Mouse (Mus musculus) ZHBTc4 (cell line): Measurements from ENCODE around the gene 9030025P20Rik.
A peak's percentile ranks its signal among the peaks of the same experiment; 100 is the strongest.
"Not testable (repeated sequence)": the region's sequence is repeated elsewhere in the genome, so short reads cannot be mapped to it uniquely, and the experiment has no call there.

Experiments
- DNase-seq: peaks from one replicate; pipeline ENCODE4 v3.0.0-alpha.2; 2011; ENCODE audit warnings: low read depth, low spot score

Gene 9030025P20Rik

GRCm38 (mm10) chr17:14990116-14990702 lies 11.9 kb downstream of the 9030025P20Rik start:
- not testable (repeated sequence) for DNase-seq

GRCm38 (mm10) chr17:14992522-14993138 lies 14.4 kb downstream of the 9030025P20Rik start:
- DNase-seq: not testable (repeated sequence)

GRCm38 (mm10) chr17:14993139-14993832 lies 15.0 kb downstream of the 9030025P20Rik start:
- DNase-seq: not testable (repeated sequence)

GRCm38 (mm10) chr17:14994140-14994539 lies 15.9 kb downstream of the 9030025P20Rik start:
- not testable (repeated sequence) for DNase-seq

- not testable (repeated sequence) for DNase-seq
Observed at GRCm38 (mm10) chr17:15000047-15000446, 21.8 kb downstream of the 9030025P20Rik start.

- DNase-seq: not testable (repeated sequence)
Observed at GRCm38 (mm10) chr17:15009088-15009487, 30.8 kb downstream of the 9030025P20Rik start.

GRCm38 (mm10) chr17:15009706-15010413 lies 31.6 kb downstream of the 9030025P20Rik start, which contains the start of gene Gm3435:
Gm3435 (plus strand) TSS chr17:15010176.
- not testable (repeated sequence) for DNase-seq

DNA sequence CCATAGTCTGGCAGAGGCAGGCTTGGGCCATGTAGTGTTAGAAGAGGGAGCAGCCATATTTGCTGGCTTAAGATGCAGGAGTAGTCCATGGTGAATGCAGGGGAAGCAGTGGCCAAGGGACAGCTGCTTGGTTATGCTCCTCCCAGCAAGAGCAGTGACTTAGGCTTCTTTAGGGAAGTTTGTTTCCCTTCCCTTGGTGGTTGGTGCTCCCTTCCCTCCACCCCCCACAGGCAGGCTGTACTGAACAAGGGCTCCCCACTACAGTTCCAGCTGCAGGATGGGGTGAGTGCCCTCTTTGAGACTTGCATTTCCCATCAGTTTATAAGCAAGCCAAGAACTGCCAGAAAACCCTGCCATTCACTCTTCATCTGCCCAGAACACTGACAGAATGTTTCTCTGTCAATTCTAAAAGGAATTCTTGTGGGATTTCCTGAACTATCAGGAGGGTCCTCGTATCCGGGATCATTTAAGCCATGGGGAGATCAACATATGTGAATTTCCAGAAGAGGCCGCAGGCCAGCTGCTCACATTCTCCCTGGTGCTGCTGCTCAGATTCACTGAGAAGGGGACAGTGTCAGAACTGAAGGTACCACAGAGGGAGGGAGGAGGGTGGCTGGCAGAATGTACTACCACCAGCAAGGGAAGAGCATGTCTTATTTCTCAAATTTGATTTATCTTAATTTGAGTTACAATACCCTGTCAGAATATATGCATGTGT lies 43.4 kb downstream of the 9030025P20Rik start:
- DNase-seq: peak; percentile 62

GRCm38 (mm10) chr17:15023878-15024492 lies 45.7 kb downstream of the 9030025P20Rik start:
- DNase-seq: not testable (repeated sequence)

DNA sequence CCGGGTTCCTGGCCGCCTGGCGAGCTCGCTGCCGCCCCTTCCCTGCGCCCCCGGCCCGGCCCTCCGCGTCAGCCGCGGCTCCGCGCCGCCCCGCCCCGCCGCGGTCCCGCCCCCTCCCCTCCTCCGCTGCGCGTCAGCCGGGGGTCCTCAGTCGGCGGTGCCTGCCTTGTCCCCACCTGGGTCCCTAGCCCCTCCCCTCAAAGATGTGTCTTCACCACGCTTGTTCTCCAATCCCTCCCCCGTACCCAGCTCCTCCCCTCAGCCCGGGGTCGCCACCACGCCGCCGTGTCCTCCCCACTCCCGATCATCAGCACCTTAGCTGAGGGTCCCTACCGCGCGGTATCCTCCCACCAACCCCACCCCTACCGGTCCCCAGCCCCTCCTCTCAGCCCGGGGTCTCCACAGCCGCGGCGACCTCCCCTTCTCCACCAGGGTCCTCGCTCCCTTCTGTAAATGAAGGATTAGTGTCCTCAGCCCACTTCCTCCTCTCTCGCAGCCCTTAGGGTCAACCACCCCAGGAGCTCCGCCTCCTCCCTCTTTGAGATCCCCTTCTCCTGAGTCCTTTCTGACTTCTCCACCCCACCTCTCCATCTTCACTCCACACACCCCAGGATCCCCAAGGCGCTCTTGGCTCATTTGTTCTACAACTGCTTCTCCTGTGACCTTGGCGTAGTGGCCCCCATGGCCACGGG lies 46.4 kb downstream of the 9030025P20Rik start:
- DNase-seq: not testable (repeated sequence)

GRCm38 (mm10) chr17:15025513-15025912 lies 47.2 kb downstream of the 9030025P20Rik start:
- not testable (repeated sequence) for DNase-seq

- not testable (repeated sequence) for DNase-seq
Observed at GRCm38 (mm10) chr17:15031414-15031813, 53.1 kb downstream of the 9030025P20Rik start.

GRCm38 (mm10) chr17:15040455-15040854 lies 62.2 kb downstream of the 9030025P20Rik start:
- DNase-seq: not testable (repeated sequence)
